Mouse (Mus musculus) liver, embryonic 14.5 days (tissue): ENCODE measurements around the gene Kirrel3. TPM values are rescaled to one million over a fixed set of nuclear protein-coding genes. Genes with fewer than 3 reads are reported as not detected.

Source experiments
- ATAC-seq: fragments of 200-750 bp; cut with Nextera tagmentation; 2 replicates; pipeline ENCODE4 v1.8.0; 2017; ENCODE audit warnings: moderate number of reproducible peaks, mild to moderate bottlenecking, moderate library complexity; ENCODE audit not compliant: insufficient read depth
- DNase-seq, 3 experiments: peaks; one replicate each; pipeline ENCODE4 v3.0.0-alpha.2; 2012 to 2013; ENCODE audit warnings: low read depth in 3 of 3, low spot score in 3 of 3
- H3K27ac ChIP-seq: fragments of 300-500 bp; sonication (generic); 2 replicates; pipeline ENCODE4 v1.5.1; 2014; ENCODE audit warnings: moderate library complexity, mild to moderate bottlenecking, control low read depth, inconsistent platforms
- H3K27me3 ChIP-seq: fragments of 300-500 bp; sonication (generic); 2 replicates; pipeline ENCODE4 v1.6.1; 2014; ENCODE audit warnings: mild to moderate bottlenecking, low read length, moderate library complexity; ENCODE audit not compliant: control insufficient read depth, insufficient read depth
- H3K36me3 ChIP-seq: fragments of 300-500 bp; sonication (generic); replicated peaks from 2 replicates; pipeline ENCODE4 v1.6.1; 2014; ENCODE audit warnings: low read depth; ENCODE audit not compliant: control insufficient read depth, insufficient read depth
- H3K4me1 ChIP-seq, 2 experiments: fragments of 200-500 bp in 1 of 2; fragments of 300-500 bp in 1 of 2; sonication (generic) in 1 of 2; replicated peaks; 2 replicates each; pipeline ENCODE4 v1.6.1; 2012 to 2014; ENCODE audit warnings: antibody characterized with exemption in 1 of 2, inconsistent platforms in 1 of 2, low read length in 1 of 2; ENCODE audit not compliant: control insufficient read depth in 2 of 2, insufficient read depth in 2 of 2
- H3K4me2 ChIP-seq: fragments of 300-500 bp; sonication (generic); 2 replicates; pipeline ENCODE4 v1.6.1; 2014; ENCODE audit warnings: low read depth, mild to moderate bottlenecking, control low read depth, moderate library complexity
- H3K4me3 ChIP-seq, 2 experiments: fragments of 200-500 bp in 1 of 2; fragments of 300-500 bp in 1 of 2; sonication (generic) in 1 of 2; 2 replicates each; pipeline ENCODE4 v1.5.1; 2012 to 2014; ENCODE audit warnings: low read depth in 2 of 2, low read length in 2 of 2, mild to moderate bottlenecking in 2 of 2, control low read depth in 1 of 2, inconsistent platforms in 1 of 2, moderate library complexity in 1 of 2; ENCODE audit not compliant: insufficient read depth in 1 of 2
- H3K9ac ChIP-seq: fragments of 300-500 bp; sonication (generic); replicated peaks from 2 replicates; pipeline ENCODE4 v1.6.1; 2014; ENCODE audit warnings: mild to moderate bottlenecking, control low read depth, moderate library complexity
- H3K9me3 ChIP-seq: fragments of 300-500 bp; sonication (generic); 2 replicates; pipeline ENCODE4 v1.6.1; 2016; ENCODE audit warnings: low read length, mixed read lengths; ENCODE audit not compliant: control insufficient read depth
- CTCF ChIP-seq: IDR thresholded peaks from 2 replicates; pipeline ENCODE4 v1.5.1; 2016; ENCODE audit warnings: antibody characterized with exemption, low read depth, control low read depth
- EP300 ChIP-seq: IDR thresholded peaks from 2 replicates; pipeline ENCODE4 v1.6.1; 2016; ENCODE audit warnings: antibody characterized with exemption, low read depth
- WGBS: fragments of 180-500 bp; shearing (Covaris S2); extraction: QIAGEN DNeasy Blood & Tissue Kit; methylation state at CpG from one replicate; pipeline ENCODE4 v1.1.7; 2014; ENCODE audit not compliant: insufficient replicate concordance; 5-methylcytosine and 5-hydroxymethylcytosine counted together
- polyA plus RNA-seq, 2 experiments: library from polyadenylated mRNA; depleted of rRNA in 1 of 2; stranded (reverse) in 1 of 2; unstranded in 1 of 2; fragments of >200 nt; fragmentation: Nextera tagmentation in 1 of 2; extraction: Ambion mirVana in 1 of 2; gene quantifications; 2 replicates each; pipeline versions ENCODE4 v1.2.1 to v1.2.3; 2012 to 2014

Kirrel3 gene
- polyA plus RNA-seq, 2 experiments, result 0.08 TPM; not detected in 1

GRCm38 (mm10) chr9:34983513-34984462 is 498.1 kb downstream of the Kirrel3 start:
- no peak for ATAC-seq
- Histone ChIP-seq H3K4me3 (no peak overlapping the region), H3K27me3 (no peaks in the 10 kb centered on the region), H3K36me3 (no peaks in the 10 kb centered on the region), H3K27ac (no peak overlapping the region), H3K9me3 (no peaks in the 10 kb centered on the region), H3K4me2 (no peak overlapping the region), H3K9ac (no peak overlapping the region), H3K4me1 (no peaks in the 10 kb centered on the region)
- peak in 2 of 3 experiments; percentile 2 to 32 for DNase-seq
- WGBS, result 31% methylated on average over 12 of the region's 12 CpGs
- peak; percentile 79 for TF ChIP-seq CTCF
- TF ChIP-seq EP300, result no peak

- Histone ChIP-seq H3K36me3 (no peaks in the 10 kb centered on the region), H3K4me3 (no peak overlapping the region), H3K4me2 (no peak overlapping the region), H3K4me1 (no peaks in the 10 kb centered on the region), H3K9ac (no peak overlapping the region), H3K27me3 (no peaks in the 10 kb centered on the region), H3K9me3 (no peaks in the 10 kb centered on the region), H3K27ac (no peak overlapping the region)
- TF ChIP-seq EP300 (no peak), CTCF (no peak)
- ATAC-seq (no peak), DNase-seq (no peak)
Measured at GRCm38 (mm10) chr9:34986156-34986555, 500.5 kb downstream of the Kirrel3 start.

- Histone ChIP-seq H3K9ac (no peak overlapping the region), H3K4me1 (no peaks in the 10 kb centered on the region), H3K36me3 (no peaks in the 10 kb centered on the region), H3K27me3 (no peaks in the 10 kb centered on the region), H3K9me3 (no peaks in the 10 kb centered on the region), H3K4me3 (no peak overlapping the region), H3K4me2 (no peak overlapping the region), H3K27ac (no peak overlapping the region)
- ATAC-seq (no peak), DNase-seq (no peak)
- no peak for TF ChIP-seq EP300
- no peak for TF ChIP-seq CTCF
- WGBS, result 73% methylated on average over 12 of the region's 12 CpGs
Measured at GRCm38 (mm10) chr9:34987422-34988148, 501.9 kb downstream of the Kirrel3 start.

- WGBS, result 53% methylated on average over 3 of the region's 3 CpGs
- TF ChIP-seq CTCF (no peak), EP300 (no peak)
Measured at GRCm38 (mm10) chr9:34988683-34989082, 503.0 kb downstream of the Kirrel3 start.

DNA sequence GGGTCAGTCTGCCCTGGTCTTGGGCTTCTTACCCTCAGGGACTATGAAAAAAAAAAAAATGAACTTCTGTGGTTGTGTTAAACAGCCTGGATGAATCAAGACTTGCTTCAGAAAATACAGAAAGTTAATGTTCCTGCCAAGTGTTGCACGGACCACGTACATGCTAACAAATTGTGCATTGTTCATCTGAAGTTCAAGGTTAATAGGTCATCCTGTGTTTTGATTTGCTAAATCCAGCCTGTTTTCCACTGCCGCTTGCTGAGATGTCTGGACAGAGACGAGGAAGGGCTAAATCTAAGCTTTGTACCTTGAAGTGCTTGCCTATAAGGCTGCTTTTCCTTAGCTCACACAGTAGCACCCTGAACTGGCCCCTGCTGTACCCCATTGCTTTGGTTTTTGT is 506.5 kb downstream of the Kirrel3 start:
- Histone ChIP-seq H3K27ac (no peak overlapping the region), H3K4me2 (no peak overlapping the region), H3K9me3 (no peaks in the 10 kb centered on the region), H3K36me3 (no peaks in the 10 kb centered on the region), H3K27me3 (no peaks in the 10 kb centered on the region), H3K4me3 (no peak overlapping the region), H3K9ac (no peak overlapping the region), H3K4me1 (no peaks in the 10 kb centered on the region)
- ATAC-seq (no peak), DNase-seq (no peak)
- TF ChIP-seq EP300, result no peak
- no peak for TF ChIP-seq CTCF
- WGBS, result 59% methylated on average over 4 of the region's 4 CpGs

More at GRCm38 (mm10) chr9:34988683-34989082, 503.0 kb downstream of the Kirrel3 start:
- Histone ChIP-seq H3K36me3 (no peaks in the 10 kb centered on the region), H3K4me2 (no peak overlapping the region), H3K27me3 (no peaks in the 10 kb centered on the region), H3K4me1 (no peaks in the 10 kb centered on the region), H3K9me3 (no peaks in the 10 kb centered on the region), H3K4me3 (no peak overlapping the region), H3K27ac (no peak overlapping the region), H3K9ac (no peak overlapping the region)
- ATAC-seq (no peak), DNase-seq (no peak)
